Mouse (Mus musculus) brain, embryonic 14.5 days (tissue): ENCODE measurements around the gene Hist1h2ba.

ENCODE experiments used
- CTCF ChIP-seq: fragments of 200-500 bp; IDR thresholded peaks from 2 replicates; pipeline ENCODE4 v1.5.1; 2012; ENCODE audit warnings: inconsistent platforms, mild to moderate bottlenecking, moderate library complexity, borderline replicate concordance; ENCODE audit not compliant: insufficient read depth, insufficient read length; ENCODE audit errors: extremely low read depth
- POLR2A ChIP-seq: fragments of 200-500 bp; IDR thresholded peaks from 2 replicates; pipeline ENCODE4 v1.6.1; 2012; ENCODE audit warnings: mild to moderate bottlenecking, inconsistent platforms, borderline replicate concordance; ENCODE audit not compliant: poor library complexity, insufficient read depth, insufficient read length, severe bottlenecking; ENCODE audit errors: extremely low read depth

DNA sequence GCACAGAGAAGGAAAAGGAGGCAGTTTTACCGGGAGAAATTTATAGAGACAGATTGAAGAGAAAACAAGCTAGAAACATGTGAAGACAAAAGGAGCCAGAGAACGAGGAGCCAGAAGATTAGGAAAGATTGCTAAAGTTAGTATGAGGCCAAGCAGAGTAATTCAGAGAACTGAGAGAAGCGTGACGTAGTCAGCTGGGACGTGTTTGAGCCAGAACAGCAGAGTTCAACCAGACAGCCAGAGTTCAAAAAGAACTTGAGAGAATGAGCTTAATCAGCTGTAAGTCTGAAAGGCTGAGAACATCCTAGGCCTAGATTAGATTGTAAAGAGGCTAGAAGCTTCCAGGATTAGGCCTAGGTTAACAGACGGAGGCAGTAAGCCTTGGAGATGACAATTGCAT, 6.3 kb upstream of the Hist1h2ba start:
- TF ChIP-seq POLR2A (no peak), CTCF (no peak)
